Mouse (Mus musculus) spleen, postnatal 4 days (tissue): ENCODE data around the gene Atp5f1.
A peak's percentile ranks its signal among the peaks of the same experiment; 100 is the strongest.
"Not testable (repeated sequence)": the region's sequence is repeated elsewhere in the genome, so short reads cannot be mapped to it uniquely, and the experiment has no call there.

Experiments used
- DNase-seq, 2 experiments: peaks; one replicate each; pipeline ENCODE4 v3.0.0; 2022; ENCODE audit warnings: low spot score in 2 of 2

The Atp5f1 gene

DNA sequence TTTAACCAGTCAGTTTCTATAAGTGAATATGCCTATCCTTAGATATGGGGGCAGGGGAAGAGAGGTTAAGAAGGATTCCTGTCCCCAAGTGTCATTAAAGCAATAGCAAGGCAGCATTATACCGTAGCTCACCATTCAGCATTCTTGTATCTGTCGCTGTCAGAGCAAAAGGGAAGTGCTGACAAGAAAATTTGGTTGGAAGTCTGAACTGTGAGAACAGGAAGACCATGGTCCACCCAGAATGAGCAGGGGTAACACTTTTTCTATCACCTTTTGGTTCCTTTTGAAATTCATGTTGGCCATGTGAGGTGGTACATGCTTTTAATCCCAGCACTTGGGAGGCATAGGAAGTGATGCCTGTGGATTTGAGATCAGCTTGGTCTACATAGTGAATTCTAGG, 28.8 kb downstream of the Atp5f1 start:
- DNase-seq, result no peak

DNA sequence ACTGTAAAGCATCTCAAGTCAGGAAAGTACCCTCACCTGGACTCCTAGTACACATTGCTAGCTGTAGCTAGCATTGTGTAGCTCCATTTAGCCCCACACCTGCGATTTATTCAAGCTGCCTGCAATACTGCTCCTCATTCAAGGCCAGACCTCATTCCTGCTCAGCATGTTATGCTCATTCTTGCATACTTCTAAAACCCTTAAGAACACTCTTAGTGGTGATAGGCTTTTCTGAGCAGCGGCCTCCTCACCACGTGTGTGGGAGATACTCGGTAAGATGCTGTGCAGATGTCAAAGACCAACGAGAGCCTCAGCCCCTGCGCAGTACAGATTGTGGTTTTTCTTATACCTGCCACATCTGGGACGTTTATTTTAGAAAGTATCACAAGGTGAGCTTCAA, 30.1 kb downstream of the Atp5f1 start:
- DNase-seq, result no peak

DNA sequence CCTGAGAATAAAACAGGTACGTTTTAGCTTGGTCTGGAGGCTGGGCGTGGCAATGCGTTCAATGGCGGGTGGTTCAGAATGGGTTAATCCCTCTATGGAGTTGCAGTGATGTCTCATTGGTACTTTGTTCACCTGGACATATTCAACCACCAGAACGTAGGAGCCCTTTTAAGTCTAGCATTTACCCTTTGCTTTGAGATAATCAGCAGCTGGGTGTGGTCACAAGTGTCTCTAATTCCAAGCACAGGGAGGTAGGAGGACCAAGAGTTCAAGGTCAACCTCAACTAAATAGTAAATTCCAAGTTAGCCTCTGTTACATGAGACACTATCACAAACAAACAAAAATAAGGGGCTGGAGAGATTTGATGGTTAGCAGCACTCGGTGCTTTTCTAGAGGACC, 31.1 kb downstream of the Atp5f1 start:
- DNase-seq, result no peak

DNA sequence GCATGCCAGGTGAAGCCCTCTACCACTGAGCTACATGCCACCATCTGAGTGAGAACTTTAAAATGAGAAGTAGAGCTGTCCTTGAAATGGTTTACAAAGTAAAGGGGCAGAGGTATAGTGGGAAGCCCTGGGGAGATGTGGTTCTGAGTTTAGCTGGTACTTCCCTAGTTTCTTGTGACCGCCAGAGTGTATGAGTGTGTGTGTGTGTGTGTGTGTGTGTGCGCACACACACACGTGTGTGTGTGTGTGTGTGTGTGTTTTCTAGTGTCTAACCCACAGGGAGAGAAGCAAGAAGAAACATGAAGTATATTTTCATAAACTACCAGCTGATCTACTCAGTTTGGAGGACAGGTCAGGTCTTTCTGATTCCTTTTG, 31.7 kb downstream of the Atp5f1 start:
- DNase-seq, result no peak

DNA sequence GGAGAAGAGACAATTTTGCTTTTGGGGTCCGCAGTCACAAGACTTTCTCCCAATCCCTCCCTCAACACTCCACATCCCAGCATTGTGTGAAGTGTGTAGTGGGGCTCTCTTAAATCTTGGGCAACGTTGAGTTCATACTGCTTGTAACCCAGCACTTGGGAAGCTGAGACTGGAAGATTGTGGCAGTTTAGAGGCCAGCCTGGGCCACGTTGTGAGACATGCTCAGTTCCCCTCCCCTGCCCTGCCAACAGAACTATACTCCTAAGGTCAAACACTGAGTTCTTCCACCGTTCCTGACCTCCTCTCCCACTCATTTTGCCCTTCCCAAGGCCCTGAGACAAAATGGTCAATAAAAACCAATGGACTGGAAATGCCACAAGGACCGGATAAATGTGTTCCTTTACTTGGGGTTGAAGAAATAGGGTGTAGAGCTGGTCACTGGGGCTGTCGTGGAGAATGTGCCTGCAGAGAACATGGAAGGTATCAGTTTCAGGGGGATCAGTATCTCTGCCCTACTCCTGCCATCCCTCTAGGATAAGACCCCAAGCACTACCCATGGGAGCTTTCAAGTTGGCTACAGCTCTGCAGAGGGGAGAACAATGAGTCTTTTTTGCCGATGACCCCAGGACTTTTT, 32.2 kb downstream of the Atp5f1 start:
- DNase-seq, result no peak

DNA sequence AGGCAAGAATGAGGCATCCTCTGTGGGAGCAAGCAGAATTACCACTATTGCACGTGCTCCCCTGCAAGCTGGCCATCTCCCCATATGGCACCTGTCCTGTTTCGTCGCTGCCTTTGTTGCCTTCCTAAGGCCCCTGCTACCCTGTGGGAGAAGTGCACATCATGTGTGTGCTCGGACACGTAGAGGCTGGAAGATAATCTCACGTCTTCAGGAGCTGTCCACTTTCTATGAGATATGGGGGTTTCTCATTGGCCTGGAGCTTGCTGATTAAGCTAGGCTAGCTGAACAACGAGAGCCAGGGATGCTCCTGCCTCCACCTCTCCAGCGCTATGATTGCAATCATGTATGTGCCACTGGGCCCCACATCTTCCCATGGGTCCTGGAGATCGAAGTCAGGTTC, 35.3 kb downstream of the Atp5f1 start:
- DNase-seq, result no peak

DNA sequence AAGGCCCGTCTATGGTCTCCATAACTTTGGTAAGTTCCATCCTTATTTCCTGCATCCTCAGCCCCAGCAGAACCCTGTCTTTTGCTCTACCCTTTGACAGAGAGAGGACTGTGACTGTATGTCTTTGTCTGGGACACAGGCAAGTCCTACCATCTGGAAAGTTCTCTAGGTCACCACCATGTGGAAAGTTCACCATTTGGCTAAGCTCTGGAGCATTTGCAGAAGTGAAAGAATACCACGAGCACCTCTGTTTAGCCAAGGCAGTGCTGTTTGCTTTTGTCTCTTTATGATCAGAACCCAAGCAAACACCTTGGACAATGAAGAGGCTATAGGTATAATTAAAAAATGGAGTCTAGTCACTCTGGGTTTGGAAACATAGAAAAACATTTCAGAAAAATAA, 37.9 kb downstream of the Atp5f1 start:
- no peak for DNase-seq

DNA sequence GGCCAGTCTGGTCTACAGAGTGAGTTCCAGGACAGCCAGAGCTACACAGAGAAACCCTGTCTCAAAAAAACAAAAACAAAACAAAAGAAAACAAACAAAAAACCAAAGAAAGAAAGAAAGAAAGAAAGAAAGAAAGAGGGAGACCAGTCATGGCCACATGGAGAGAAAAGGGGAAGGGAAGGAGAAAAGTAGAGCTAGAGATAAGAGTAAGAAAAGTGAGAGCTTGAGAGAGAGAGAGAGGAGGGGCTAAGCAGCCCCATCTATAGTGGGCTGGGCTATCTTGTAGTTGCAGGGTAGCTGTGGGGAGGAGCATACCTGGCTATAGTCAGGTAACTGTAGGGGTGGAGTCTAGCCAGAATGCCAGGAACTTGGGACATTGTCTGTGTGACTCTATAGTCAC, 39.2 kb downstream of the Atp5f1 start:
- DNase-seq, result not testable (repeated sequence)

DNA sequence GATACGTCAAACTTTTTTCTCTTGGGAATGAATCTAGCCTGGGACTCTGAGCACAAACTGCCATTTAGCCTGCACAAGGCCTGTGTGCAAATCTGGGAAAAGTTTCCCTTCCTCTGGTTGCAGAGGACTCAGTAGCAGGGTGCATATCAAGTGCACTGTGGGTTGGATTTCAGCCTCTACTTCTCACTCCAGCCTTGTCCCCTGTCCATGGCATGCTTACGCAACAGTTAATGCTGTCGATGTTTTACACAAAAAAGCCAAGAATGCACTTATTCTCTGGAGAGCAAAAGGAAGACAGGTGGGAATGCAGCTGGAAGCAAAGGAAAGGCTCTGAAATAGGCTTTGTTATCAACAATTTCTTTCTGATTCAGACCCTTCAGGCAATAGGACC, 41.5 kb downstream of the Atp5f1 start:
- DNase-seq, result no peak

DNA sequence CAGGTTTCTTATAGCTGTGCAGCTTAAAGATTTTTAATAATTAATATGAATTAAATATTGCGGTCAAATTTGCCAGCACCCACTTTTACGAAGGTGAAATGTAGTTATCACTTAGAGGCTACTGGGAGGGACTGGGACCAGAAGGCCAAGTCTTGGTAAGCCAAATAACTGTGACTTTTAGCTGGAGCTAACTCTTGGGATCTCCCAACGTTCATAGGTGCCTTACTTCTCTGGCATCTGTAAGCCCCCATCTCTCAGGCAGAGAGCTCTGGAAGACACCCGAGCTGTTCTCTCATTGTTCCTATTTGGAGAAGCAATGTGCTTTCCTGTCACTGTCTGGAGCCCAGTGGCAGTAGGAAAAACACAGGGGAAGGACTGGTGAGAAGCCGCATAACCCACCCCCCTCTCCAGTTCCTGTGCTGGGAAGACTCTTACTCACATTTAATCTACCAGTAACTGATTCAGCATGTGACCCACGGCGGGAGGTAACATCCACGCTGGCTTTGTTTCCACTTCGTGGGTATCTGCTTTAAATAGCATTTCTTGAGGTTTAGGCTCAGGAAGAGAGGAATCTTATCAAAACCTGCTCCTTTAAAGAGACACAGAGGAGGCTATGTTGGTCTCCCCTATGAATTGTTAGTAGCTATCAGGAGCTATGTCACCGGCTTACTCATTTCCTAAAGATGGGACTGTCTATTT, 42.1 kb downstream of the Atp5f1 start:
- DNase-seq, result no peak

DNA sequence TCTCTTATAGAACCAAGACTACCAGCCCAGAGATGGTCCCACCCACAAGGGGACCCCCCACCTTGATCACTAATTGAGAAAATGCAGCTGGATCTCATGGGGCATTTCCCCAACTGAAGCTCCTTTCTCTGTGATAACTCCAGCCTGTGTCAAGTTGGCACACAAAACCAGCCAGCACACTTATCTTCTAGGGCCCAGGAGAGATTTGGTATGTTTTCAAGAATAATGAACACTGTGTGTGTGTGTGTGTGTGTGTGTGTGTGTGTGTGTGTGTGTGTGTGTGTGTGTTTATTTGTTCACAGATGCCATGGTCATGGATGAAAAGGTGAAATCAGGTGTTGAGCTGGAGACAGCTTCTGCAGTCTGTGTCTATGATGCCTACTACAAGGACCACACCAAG, 43.4 kb downstream of the Atp5f1 start:
- not testable (repeated sequence) for DNase-seq

DNA sequence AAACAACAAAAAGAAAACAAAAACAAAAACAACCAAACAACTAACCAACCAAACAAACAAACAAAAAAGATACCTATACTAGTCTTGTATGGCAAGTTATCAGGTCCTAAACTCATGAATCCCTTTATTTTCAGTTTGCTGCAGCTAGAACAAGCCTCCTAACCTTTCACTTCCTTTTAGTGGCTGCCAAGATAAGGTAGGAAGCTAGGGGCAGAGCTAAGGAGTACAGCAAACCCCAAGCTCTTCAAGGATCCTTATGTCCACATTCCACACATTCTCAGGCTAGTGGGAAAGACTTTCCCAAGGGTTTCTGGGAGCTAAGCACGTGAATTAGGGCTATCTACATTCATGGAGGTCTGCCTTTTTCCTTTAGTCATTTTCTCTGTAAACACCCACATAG, 44.6 kb downstream of the Atp5f1 start:
- DNase-seq, result no peak

DNA sequence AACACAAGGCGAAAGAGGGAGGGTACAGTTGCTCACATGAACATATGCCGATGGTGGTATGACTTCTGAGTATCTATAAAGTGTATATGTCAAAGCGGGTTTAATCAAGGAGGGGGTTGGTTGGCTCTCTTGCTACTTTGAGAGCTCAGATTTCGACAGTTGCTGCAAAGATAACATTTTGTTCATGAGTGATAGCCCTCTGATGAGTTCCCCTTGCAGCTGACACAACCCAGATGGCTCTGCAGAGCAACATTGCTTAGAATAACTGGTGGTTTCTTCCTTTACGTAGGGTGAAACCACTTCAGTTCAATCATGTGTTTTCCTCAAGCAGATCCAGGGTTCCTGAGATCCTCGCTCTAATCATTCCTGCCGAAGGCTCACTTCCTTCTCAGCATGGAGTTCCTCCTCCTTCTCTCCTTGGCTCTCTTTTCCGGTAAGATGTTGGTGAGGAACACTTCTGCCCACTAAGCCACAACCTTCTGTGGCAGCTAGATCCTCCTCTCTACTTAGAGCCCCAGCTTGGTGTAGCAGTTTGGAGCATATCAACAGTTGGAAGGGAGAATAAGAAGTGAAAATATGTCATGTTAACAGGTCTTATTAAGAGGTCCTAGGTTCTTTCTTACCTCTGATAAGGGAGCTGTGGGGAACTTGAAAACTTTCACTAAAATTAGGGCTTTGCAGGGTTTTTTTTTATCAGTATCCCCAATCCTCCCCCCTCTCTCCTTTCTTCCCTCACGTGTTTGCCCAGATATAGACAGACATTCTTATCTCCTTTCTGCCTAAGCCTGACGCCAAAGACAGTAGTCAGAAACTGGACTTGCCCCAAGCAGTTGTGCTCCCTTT, 45.8 kb downstream of the Atp5f1 start:
- no peak for DNase-seq

DNA sequence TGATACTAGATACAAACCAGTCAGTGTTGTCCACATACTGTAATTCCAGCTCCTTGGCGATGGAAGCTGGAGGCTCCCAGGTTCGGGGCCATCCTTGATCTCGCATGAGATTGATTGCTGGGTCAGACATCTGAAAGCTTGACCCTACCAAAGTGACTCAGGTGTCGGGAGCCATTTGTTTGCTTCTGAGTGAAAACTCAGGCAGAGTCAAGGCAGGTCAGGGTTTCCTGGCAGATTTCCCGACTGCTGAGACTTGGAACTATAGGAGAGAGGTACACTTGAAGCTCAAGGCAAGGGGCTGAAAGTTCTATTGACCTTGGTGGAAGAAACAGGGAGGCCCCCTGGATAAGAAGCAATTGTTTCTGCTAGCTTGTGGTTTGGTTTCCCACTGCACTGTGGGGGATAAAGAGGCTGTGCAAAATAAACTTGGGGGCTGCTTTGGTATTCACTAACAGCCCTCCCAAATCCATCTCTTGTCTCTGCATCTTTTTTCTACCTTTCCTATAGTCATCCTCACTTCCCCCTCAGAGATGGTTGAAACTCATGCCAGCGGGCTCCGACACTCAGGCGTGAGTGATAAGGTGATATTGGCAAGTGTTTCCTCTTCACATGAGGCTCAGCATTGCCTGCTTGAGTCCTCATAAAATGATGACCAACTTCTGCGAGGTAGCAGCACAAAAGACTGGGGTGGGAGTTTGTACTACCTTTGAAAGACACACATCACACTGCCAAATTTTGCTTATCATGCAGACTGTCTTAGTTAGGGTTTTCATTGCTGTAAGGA, 47.6 kb downstream of the Atp5f1 start:
- peak in 1 of 2 experiments; percentile 50 for DNase-seq

DNA sequence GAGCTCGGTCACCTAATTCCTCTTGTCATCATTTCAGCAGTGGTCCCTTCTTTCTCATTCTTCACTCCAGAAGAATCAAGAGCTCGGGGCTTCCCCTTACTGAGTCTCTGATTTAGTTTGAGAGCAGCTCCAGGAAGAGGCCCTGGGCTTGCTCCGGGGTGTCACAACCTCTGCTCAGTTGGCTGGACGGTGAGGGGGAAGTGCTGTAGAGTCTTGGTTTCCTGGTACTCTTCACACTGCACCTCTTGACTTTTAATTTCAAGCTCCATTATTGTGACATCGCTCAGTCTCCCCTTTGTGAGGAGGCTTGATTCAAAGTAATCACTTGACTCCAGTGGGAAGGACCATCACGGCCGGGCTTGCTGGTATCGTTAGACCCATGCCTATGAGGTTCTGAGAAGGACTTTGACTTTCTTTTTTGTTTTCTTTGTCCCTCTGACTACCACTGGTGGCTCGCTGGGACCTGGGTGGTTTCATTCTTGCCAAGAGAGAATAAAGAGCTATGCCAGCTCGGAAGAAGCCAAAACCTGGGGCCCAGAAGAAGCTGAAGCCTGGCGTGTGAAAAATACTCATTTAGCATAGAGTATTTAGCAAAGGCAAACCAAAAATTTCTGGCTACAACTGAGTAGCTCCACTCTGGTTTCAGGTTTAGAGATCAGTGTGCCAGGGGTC, 49.2 kb downstream of the Atp5f1 start:
- peak; percentile 56 to 72 for DNase-seq

DNA sequence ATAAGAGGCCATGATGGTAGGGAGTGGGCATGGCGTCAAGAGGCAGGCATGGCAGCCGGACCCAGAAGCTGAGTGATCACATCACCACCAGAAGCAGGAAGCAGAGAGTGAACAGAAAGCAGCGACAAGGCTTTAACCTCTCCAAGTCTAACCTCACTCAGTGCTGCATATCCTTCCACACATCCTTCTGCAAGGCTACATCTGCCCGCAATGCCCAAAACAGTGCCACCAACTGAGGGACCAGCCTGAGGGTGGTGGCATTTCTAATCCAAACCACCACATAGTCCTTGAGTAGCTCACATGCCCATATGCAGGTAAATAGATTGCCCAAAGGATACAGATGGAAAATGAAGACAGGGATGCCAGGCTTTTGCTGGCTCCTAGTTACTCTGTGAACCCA, 50.9 kb downstream of the Atp5f1 start:
- DNase-seq, result no peak

DNA sequence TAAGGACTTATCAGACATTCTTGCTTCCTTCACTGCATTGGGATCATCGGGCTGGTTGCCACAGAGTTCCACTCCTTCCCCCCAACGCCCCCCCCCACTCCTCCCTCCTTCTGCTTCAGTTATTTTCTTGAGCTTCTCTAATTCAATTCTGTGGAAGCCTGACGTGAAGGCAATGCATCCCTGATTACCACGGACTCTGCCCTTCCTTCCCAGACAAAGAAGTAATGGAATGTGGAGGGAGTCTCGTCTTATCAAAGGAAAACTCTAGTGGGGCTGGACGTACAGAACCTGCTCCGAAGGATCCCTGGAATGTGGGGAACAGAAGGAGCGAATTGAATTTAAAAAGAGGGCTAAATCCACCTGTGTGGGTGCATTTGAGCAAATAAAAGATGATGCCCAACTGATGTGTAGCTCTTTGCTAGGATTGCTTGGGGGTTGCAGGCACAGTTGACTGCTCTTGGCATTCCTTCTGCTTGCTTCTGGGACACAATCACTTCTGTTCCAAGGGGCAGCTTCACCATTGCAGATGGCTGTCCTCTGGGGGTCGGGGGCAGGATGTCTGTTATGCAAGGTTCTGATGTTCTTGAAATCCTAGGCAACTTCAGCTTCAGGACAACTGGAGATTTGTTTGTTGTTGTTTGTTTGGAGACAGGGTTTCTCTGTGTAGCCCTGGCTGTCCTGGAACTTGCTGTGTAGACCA, 51.8 kb downstream of the Atp5f1 start:
- no peak for DNase-seq

DNA sequence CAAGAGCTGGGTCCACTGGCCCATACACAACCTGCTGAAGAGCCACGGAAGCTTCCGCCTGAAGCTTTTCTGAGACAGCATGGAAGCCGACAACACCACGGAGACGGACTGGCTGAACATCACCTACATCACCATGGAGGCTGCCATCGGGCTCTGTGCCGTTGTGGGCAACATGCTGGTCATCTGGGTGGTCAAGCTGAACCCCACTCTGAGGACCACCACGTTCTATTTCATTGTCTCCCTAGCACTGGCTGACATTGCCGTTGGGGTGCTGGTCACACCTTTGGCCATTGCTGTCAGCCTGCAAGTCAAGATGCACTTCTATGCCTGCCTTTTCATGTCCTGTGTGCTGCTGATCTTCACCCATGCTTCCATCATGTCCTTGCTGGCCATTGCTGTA, 55.2 kb downstream of the Atp5f1 start:
- no peak for DNase-seq

DNA sequence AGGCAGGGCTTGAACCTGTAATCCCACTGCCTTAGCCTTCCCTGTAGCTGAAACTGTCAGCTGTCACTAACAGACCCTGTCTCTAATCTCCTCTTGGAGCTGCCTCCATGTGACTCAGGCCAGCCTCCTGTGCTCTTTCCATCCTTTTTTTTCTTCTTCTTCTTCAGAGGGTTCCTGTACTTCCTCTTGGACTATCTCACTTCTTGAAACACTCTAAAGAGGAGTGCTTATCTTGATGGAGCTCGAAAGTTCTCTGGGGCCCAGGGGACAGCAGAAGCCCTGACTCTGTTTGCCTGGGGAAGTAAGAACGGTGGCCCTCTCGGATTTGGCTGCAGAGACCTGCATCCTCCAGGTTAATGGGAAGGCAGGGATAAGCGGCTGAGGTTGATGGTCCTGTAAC, 55.7 kb downstream of the Atp5f1 start:
- no peak for DNase-seq

DNA sequence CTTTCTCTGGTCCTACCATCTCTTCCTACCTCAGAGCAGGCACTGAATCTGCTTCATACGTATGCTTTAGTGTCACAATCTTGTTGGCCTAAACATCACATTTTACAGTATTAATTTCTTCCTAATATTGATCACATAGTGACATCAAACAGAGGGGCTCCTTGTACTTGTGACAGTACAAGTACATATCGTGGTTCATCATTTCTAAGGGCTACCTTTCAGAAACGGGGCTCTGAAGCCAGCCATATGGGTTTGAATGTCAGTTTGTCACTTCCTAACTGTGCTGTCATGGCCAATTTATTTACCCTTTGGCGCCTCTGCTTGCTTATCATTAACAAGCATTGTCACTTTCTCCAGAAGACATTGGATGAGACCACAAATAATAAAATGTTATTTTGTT, 58.4 kb downstream of the Atp5f1 start:
- no peak for DNase-seq

DNA sequence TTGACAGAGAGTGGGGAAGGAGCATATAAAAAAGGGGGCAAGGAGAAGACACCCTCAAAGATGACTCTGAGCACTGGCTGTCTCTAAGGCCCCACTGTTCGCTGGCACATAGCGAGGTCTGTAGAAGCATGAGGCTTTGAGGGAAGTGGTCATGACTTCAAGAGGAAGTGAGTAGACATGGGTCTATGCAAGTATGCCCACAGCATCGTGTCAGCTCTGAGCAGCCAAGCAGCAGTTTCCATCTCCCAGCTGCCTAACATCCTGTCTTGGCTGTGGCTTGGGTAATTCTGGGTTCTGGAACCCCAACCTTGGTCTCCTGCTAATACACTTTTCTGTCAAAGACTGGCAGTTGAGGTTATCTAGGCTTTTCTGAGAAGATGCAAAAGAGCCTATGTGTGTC, 59.2 kb downstream of the Atp5f1 start:
- peak; percentile 45 to 73 for DNase-seq
